Mouse (Mus musculus): ENCODE data around the gene Armc9. TPM values are rescaled to one million over a fixed set of nuclear protein-coding genes. Genes with fewer than 3 reads are reported as not detected.

Armc9 gene
- polyA plus RNA-seq (2017; shearing (Covaris generic)), result 6.5 TPM

GRCm38 (mm10) chr1:86154133-86154823 lies at the start of gene Armc9:
Armc9 (plus strand) TSS chr1:86154780.

GRCm38 (mm10) chr1:86111779-86112178 lies 42.8 kb upstream of the Armc9 start, which contains the start of gene Htr2b:
Htr2b (minus strand) TSS chr1:86111970.

GRCm38 (mm10) chr1:86133337-86133736 lies 21.2 kb upstream of the Armc9 start, which contains the start of gene Gm21972:
Gm21972 (plus strand) TSS chr1:86133637.

GRCm38 (mm10) chr1:86302532-86302931 lies 148.0 kb downstream of the Armc9 start, which contains the start of gene B3gnt7:
B3gnt7 (plus strand) TSS chr1:86302832.

Other genes with a start within 250 kb of the Armc9 start
- gene 4933407L21Rik, start 226.3 kb upstream of the Armc9 start, polyA plus RNA-seq (2017; shearing (Covaris generic)), result 0.71 TPM
- gene Gpr55, start 193.8 kb upstream of the Armc9 start, polyA plus RNA-seq (2017; shearing (Covaris generic)), result 11.1 TPM
- not detected for gene Spata3, start 138.0 kb upstream of the Armc9 start, polyA plus RNA-seq (2017; shearing (Covaris generic))
- gene 2810459M11Rik, start 108.9 kb upstream of the Armc9 start, polyA plus RNA-seq (2017; shearing (Covaris generic)), result 0.38 TPM
- gene Psmd1, start 90.4 kb upstream of the Armc9 start, polyA plus RNA-seq (2017; shearing (Covaris generic)), result 63.9 TPM
- gene Htr2b, start 42.8 kb upstream of the Armc9 start, polyA plus RNA-seq (2017; shearing (Covaris generic)), result not detected
- not detected for gene Gm21972, start 21.1 kb upstream of the Armc9 start, polyA plus RNA-seq (2017; shearing (Covaris generic))
- gene B3gnt7, start 148.1 kb downstream of the Armc9 start, polyA plus RNA-seq (2017; shearing (Covaris generic)), result not detected
- gene Ncl, start 204.6 kb downstream of the Armc9 start, polyA plus RNA-seq (2017; shearing (Covaris generic)), result 560 TPM